Mouse (Mus musculus): ENCODE data around the gene Actl10. TPM values are rescaled to one million over a fixed set of nuclear protein-coding genes. Genes with fewer than 3 reads are reported as not detected.

The Actl10 gene
- polyA plus RNA-seq, 1 experiment from 2014 or later: not detected

GRCm38 (mm10) chr2:154558264-154559039 is 6.9 kb downstream of the Actl10 start, which contains the start of gene Necab3:
Gene Necab3, minus strand, starts transcription at chr2:154558890.
- no peaks in the 10 kb centered on the region for H3K9me3 ChIP-seq (ENCODE audit: control insufficient read depth, low read length)
- DNase-seq (ENCODE audit: low spot score, missing footprints) (peak; percentile 94), ATAC-seq (ENCODE audit: low FRiP score) (peak; percentile 78)
- peak within 1 kb of the TSS; percentile 63 for H3K9ac ChIP-seq (ENCODE audit: low read length)
- peak within 1 kb of the TSS; percentile 23 for H3K4me3 ChIP-seq (ENCODE audit: low read depth, low read length)
- H3K27me3 ChIP-seq (ENCODE audit: control insufficient read depth, insufficient read depth, low read length): no peaks in the 10 kb centered on the region
- H3K4me1 ChIP-seq (ENCODE audit: control insufficient read depth, insufficient read depth, low read length): peaks cover 12% of the 10 kb centered on the region
- 3% methylated on average over 34 of the region's 34 CpGs for WGBS
- peak within 1 kb of the TSS; percentile 55 for H3K4me2 ChIP-seq
- H3K27ac ChIP-seq (ENCODE audit: low read depth, low read length): 0 out of 2 replicates have a peak within 1 kb of the TSS, but pooled peaks have one; percentile 25
- H3K36me3 ChIP-seq (ENCODE audit: control insufficient read depth, insufficient read depth, low read length): peaks cover 13% of the 10 kb centered on the region

DNA sequence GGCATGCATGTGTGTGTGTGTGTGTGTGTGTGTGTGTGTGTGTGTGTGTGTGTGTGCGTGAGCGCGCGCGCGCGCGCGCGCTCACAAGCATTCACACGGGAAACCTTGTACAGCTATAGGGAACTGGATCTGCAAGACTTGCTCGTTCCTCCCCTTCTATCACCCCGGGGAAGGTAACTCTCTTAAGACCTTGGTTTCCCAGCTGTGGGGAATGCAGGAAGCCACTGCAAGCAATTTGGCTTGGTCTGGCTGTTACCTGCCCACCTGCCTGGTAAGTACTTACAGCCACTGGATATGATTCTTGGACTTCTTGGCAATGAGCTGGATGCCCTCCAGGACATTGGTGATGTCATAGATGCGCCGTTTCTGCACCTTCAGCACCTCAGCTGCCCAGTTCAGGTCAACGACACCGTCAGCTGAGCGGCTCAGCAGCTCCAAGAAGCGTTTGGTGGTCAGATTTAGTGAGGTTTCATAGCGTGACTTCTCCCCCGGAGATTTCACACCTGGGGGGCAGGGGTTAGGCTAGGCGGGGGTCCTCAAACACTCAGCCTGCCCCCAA is 12.1 kb downstream of the Actl10 start:
- no peak overlapping the region for H3K27ac ChIP-seq (ENCODE audit: low read depth, low read length)
- ATAC-seq (ENCODE audit: low FRiP score) (no peak), DNase-seq (ENCODE audit: low spot score, missing footprints) (no peak)
- H3K9ac ChIP-seq (ENCODE audit: low read length): no peak overlapping the region
- H3K27me3 ChIP-seq (ENCODE audit: control insufficient read depth, insufficient read depth, low read length): no peaks in the 10 kb centered on the region
- no peak overlapping the region for H3K4me3 ChIP-seq (ENCODE audit: low read depth, low read length)
- WGBS: 93% methylated on average over 22 of the region's 22 CpGs
- H3K4me1 ChIP-seq (ENCODE audit: control insufficient read depth, insufficient read depth, low read length): peaks cover 32% of the 10 kb centered on the region
- H3K4me2 ChIP-seq: no peak overlapping the region
- no peaks in the 10 kb centered on the region for H3K9me3 ChIP-seq (ENCODE audit: control insufficient read depth, low read length)
- peaks cover 13% of the 10 kb centered on the region for H3K36me3 ChIP-seq (ENCODE audit: control insufficient read depth, insufficient read depth, low read length)

- WGBS: 73% methylated on average over 3 of the region's 3 CpGs
- no peak overlapping the region for H3K9ac ChIP-seq (ENCODE audit: low read length)
- ATAC-seq (ENCODE audit: low FRiP score) (no peak), DNase-seq (ENCODE audit: low spot score, missing footprints) (no peak)
- H3K4me2 ChIP-seq: no peak overlapping the region
- no peaks in the 10 kb centered on the region for H3K9me3 ChIP-seq (ENCODE audit: control insufficient read depth, low read length)
- H3K4me3 ChIP-seq (ENCODE audit: low read depth, low read length): no peak overlapping the region
- H3K36me3 ChIP-seq (ENCODE audit: control insufficient read depth, insufficient read depth, low read length): peaks cover 13% of the 10 kb centered on the region
- H3K27me3 ChIP-seq (ENCODE audit: control insufficient read depth, insufficient read depth, low read length): no peaks in the 10 kb centered on the region
- H3K27ac ChIP-seq (ENCODE audit: low read depth, low read length): no peak overlapping the region
- peaks cover 31% of the 10 kb centered on the region for H3K4me1 ChIP-seq (ENCODE audit: control insufficient read depth, insufficient read depth, low read length)
Measured at GRCm38 (mm10) chr2:154565562-154565961, 14.0 kb downstream of the Actl10 start.

GRCm38 (mm10) chr2:154566641-154567040 is 15.1 kb downstream of the Actl10 start:
- DNase-seq (ENCODE audit: low spot score, missing footprints): no peak
- no peaks in the 10 kb centered on the region for H3K27me3 ChIP-seq (ENCODE audit: control insufficient read depth, insufficient read depth, low read length)
- H3K27ac ChIP-seq (ENCODE audit: low read depth, low read length): no peak overlapping the region
- ATAC-seq (ENCODE audit: low FRiP score): no peak
- peaks cover 7% of the 10 kb centered on the region; the same call in 1 of the 2 replicates for H3K36me3 ChIP-seq (ENCODE audit: control insufficient read depth, insufficient read depth, low read length)
- no peak overlapping the region for H3K4me3 ChIP-seq (ENCODE audit: low read depth, low read length)
- H3K4me2 ChIP-seq: peak overlapping the region; percentile 15; the same call in 1 of the 2 replicates
- WGBS: 66% methylated on average over 8 of the region's 8 CpGs
- H3K4me1 ChIP-seq (ENCODE audit: control insufficient read depth, insufficient read depth, low read length): peaks cover 35% of the 10 kb centered on the region
- H3K9ac ChIP-seq (ENCODE audit: low read length): 0 out of 2 replicates have a peak overlapping the region, but pooled peaks have one; percentile 38
- H3K9me3 ChIP-seq (ENCODE audit: control insufficient read depth, low read length): no peaks in the 10 kb centered on the region

DNA sequence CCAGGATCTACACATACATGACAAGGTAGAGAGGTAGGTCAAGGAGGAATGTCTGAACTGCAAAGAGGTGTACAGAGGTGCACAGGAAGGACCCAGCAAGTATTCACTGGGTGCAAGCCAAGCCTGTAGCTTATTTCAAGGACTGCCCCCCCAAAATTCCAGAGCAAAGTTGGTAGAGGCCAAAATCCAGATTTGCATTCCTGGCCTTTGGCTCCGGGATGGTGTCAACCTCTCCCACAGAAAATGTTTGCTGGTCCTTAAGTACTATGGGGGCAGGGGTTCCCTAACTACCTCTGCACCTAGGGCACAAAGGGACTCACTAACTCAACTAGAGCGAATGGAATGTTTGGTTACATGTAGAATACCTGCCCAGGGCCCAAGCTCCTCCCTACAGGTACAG is 16.2 kb downstream of the Actl10 start:
- H3K4me3 ChIP-seq (ENCODE audit: low read depth, low read length): peak overlapping the region; percentile 86
- DNase-seq (ENCODE audit: low spot score, missing footprints): no peak
- H3K9ac ChIP-seq (ENCODE audit: low read length): peak overlapping the region; percentile 89
- ATAC-seq (ENCODE audit: low FRiP score): no peak
- H3K36me3 ChIP-seq (ENCODE audit: control insufficient read depth, insufficient read depth, low read length): peaks cover 5% of the 10 kb centered on the region; the same call in 1 of the 2 replicates
- H3K4me1 ChIP-seq (ENCODE audit: control insufficient read depth, insufficient read depth, low read length): peaks cover 35% of the 10 kb centered on the region
- H3K27ac ChIP-seq (ENCODE audit: low read depth, low read length): peak overlapping the region; percentile 87
- H3K27me3 ChIP-seq (ENCODE audit: control insufficient read depth, insufficient read depth, low read length): no peaks in the 10 kb centered on the region
- 82% methylated on average over 2 of the region's 2 CpGs for WGBS
- H3K4me2 ChIP-seq: peak overlapping the region; percentile 75
- no peaks in the 10 kb centered on the region for H3K9me3 ChIP-seq (ENCODE audit: control insufficient read depth, low read length)

- 10% methylated on average over 10 of the region's 10 CpGs for WGBS
- Histone ChIP-seq H3K27ac (ENCODE audit: low read depth, low read length) (peak overlapping the region; percentile 87), H3K9me3 (ENCODE audit: control insufficient read depth, low read length) (no peaks in the 10 kb centered on the region), H3K4me3 (ENCODE audit: low read depth, low read length) (peak overlapping the region; percentile 86), H3K4me1 (ENCODE audit: control insufficient read depth, insufficient read depth, low read length) (peaks cover 35% of the 10 kb centered on the region), H3K4me2 (peak overlapping the region; percentile 75), H3K36me3 (ENCODE audit: control insufficient read depth, insufficient read depth, low read length) (no peaks in the 10 kb centered on the region; the same call in 1 of the 2 replicates), H3K9ac (ENCODE audit: low read length) (peak overlapping the region; percentile 89), H3K27me3 (ENCODE audit: control insufficient read depth, insufficient read depth, low read length) (no peaks in the 10 kb centered on the region)
- peak; percentile 48 for ATAC-seq (ENCODE audit: low FRiP score)
- DNase-seq (ENCODE audit: low spot score, missing footprints): peak; percentile 96
Measured at GRCm38 (mm10) chr2:154568329-154569070, 16.9 kb downstream of the Actl10 start.

DNA sequence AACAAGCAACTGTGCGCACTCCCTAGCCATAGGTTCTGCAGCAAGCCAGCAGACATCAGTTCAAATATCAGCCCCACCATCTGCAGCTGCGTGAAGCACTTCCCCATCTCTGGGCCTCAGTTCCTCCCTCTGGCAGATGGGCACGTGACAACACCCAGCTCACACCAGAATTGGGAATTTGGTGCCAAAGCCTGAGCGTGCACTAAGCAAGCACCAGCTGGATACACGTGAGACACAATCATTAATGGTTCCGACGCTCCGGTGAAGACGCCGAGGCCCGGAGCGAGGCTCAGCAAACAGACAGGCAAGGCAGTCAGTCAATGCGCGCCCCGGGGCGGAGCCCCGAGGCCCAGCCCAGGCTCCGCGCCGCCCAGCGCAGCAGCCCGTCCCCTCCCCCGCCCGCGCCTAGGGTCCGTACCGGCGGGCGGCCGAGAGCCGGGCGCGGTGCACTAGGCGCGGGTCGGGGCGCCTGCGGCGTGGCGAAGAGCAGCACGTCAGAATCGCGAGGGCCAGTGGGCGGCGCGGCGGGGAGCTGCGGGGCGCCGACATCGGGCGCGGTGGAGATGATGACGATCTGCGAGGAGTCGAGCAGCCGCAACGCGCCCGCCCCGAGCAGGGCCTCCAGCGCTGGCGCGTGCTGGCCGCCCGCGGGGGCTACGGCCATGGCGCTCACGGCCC is 17.6 kb downstream of the Actl10 start:
- Histone ChIP-seq H3K9me3 (ENCODE audit: control insufficient read depth, low read length) (no peaks in the 10 kb centered on the region), H3K9ac (ENCODE audit: low read length) (peak overlapping the region; percentile 89), H3K4me1 (ENCODE audit: control insufficient read depth, insufficient read depth, low read length) (peaks cover 35% of the 10 kb centered on the region), H3K27ac (ENCODE audit: low read depth, low read length) (peak overlapping the region; percentile 87), H3K4me3 (ENCODE audit: low read depth, low read length) (peak overlapping the region; percentile 86), H3K36me3 (ENCODE audit: control insufficient read depth, insufficient read depth, low read length) (no peaks in the 10 kb centered on the region), H3K4me2 (peak overlapping the region; percentile 75), H3K27me3 (ENCODE audit: control insufficient read depth, insufficient read depth, low read length) (no peaks in the 10 kb centered on the region)
- under 1% methylated on average over 62 of the region's 70 CpGs for WGBS
- ATAC-seq (ENCODE audit: low FRiP score) (peak; percentile 66), DNase-seq (ENCODE audit: low spot score, missing footprints) (no peak)

DNA sequence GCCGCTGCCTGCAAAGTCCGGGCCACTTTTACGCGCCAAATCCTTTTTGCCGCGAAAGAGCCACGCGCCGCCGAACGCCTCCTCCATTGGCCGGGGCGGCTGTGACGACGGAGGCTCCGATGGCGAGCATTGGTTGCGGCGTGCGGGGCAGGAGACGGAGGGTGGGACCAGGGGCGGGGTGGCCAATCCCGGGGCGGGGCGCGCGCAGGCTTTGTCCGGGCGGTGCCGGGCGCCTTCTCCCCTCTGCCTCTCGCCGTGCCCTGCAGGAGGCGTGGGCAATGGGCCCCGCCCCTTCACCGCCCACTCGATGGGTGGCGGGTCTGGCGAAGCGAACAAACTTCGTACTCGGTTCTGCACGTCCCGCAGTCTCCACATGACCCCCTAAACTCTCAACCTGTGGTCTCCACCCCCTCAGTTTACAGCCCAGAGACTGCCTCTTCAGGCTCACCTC is 18.3 kb downstream of the Actl10 start, which contains the start of gene E2f1:
Gene E2f1, minus strand, starts transcription at position 57 of the 451 bp plus-strand sequence.
- H3K9me3 ChIP-seq (ENCODE audit: control insufficient read depth, low read length): no peaks in the 10 kb centered on the region
- peak; percentile 99 for DNase-seq (ENCODE audit: low spot score, missing footprints)
- no peaks in the 10 kb centered on the region for H3K36me3 ChIP-seq (ENCODE audit: control insufficient read depth, insufficient read depth, low read length)
- peak within 1 kb of the TSS; percentile 89 for H3K9ac ChIP-seq (ENCODE audit: low read length)
- ATAC-seq (ENCODE audit: low FRiP score): peak; percentile 96
- peak within 1 kb of the TSS; percentile 87 for H3K27ac ChIP-seq (ENCODE audit: low read depth, low read length)
- H3K27me3 ChIP-seq (ENCODE audit: control insufficient read depth, insufficient read depth, low read length): no peaks in the 10 kb centered on the region
- under 1% methylated on average over 43 of the region's 44 CpGs for WGBS
- H3K4me3 ChIP-seq (ENCODE audit: low read depth, low read length): peak within 1 kb of the TSS; percentile 86
- peak within 1 kb of the TSS; percentile 75 for H3K4me2 ChIP-seq
- H3K4me1 ChIP-seq (ENCODE audit: control insufficient read depth, insufficient read depth, low read length): peaks cover 35% of the 10 kb centered on the region
